Mouse (Mus musculus): Measurements from ENCODE around the gene Gdf15. TPM values are rescaled to one million over a fixed set of nuclear protein-coding genes. Genes with fewer than 3 reads are reported as not detected.
"Not testable (repeated sequence)": the region's sequence is repeated elsewhere in the genome, so short reads cannot be mapped to it uniquely, and the experiment has no call there.

Gdf15 gene
- polyA plus RNA-seq, 1 experiment from 2014 or later: 1.4 TPM

GRCm38 (mm10) chr8:70591569-70591968 is 40.7 kb downstream of the Gdf15 start:
- 87% methylated on average over 12 of the region's 12 CpGs for WGBS
- Histone ChIP-seq H3K9me3 (no peaks in the 10 kb centered on the region), H3K4me2 (no peak overlapping the region), H3K36me3 (peaks cover 28% of the 10 kb centered on the region), H3K4me1 (peaks cover 26% of the 10 kb centered on the region), H3K4me3 (replicated peaks) (no peak overlapping the region), H3K27me3 (replicated peaks) (no peaks in the 10 kb centered on the region), H3K27ac (no peak overlapping the region), H3K9ac (no peak overlapping the region)
- no peak for ATAC-seq (ENCODE audit: insufficient read depth, low FRiP score, low read depth)

DNA sequence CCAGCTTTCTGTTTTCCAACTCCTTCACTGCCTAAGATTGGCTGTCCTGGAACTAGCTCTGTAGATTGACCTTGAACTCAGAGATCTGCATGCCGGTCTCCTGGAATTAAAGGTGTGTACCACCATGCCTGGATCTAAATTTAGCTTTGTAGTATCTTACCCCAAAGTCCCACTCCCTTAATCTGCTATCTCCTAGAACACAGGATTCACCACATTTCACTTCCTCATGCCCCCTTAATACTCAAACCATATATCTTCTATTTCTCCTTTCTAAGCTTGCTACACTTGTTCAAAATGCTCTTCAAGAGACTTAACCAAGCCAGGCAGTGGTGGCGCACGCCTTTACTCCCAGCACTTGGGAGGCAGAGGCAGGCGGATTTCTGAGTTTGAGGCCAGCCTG is 44.3 kb downstream of the Gdf15 start:
- H3K4me1 ChIP-seq; H3K9me3 ChIP-seq; H3K4me2 ChIP-seq; ATAC-seq (ENCODE audit: insufficient read depth, low FRiP score, low read depth); H3K27ac ChIP-seq; H3K27me3 ChIP-seq (replicated peaks); H3K9ac ChIP-seq; H3K4me3 ChIP-seq (replicated peaks): not testable (repeated sequence)
- 89% methylated on average over 4 of the region's 4 CpGs for WGBS
- peaks cover 41% of the 10 kb centered on the region for H3K36me3 ChIP-seq

DNA sequence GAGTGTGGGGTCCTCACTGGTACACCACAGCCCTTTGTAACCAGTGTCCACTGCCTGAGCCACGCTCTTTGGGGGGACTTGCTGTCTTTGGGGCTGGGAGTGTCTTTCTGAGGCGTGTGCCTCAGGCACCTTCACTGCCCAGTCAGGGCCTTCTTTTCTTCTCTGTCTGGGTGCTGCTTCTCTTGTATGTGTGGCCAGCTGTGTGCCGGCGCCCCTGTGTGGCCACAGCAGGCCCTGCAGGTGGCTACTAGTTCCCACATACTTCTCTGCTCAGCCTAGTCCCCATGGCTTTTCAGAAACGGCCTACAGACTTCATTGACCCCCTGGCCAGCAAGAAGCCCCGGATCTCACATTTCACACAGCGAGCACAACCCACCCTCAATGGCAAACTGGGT is 47.0 kb downstream of the Gdf15 start:
- H3K36me3 ChIP-seq: peaks cover 57% of the 10 kb centered on the region

DNA sequence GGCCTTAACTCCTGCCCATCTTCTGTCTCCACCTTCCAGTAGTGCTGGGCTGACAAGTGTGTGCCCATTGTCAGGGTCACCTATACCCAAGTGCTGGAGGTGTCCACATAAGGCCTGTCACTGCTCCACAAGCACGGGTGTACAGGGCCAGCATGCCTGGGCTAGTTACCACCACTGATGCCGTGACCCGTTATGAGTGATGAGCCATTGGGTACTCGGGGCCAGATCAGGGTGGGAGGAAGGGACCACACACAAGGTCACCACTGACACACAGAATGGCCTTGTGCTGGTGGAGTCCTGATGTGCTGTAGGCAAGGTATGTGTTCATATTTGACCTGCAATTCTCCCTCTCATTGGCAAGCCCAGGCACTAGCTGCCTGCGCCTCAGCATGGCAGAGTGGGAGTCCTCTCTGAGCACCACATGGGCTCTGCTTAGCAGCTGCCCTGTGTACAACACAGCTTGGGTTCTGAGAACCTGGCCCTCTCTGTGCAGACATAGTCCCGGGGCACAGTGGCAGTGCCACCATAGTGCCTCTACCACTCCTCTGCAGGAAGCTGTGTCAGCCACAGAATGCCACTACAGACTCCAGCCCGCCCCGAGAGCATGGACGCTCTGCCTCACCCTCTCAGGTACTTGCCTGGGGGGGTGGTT is 47.5 kb downstream of the Gdf15 start:
- Histone ChIP-seq H3K4me2 (no peak overlapping the region), H3K36me3 (peaks cover 60% of the 10 kb centered on the region), H3K9me3 (no peaks in the 10 kb centered on the region), H3K27ac (no peak overlapping the region), H3K9ac (no peak overlapping the region), H3K4me3 (replicated peaks) (no peak overlapping the region), H3K4me1 (no peaks in the 10 kb centered on the region), H3K27me3 (replicated peaks) (no peaks in the 10 kb centered on the region)
- ATAC-seq (ENCODE audit: insufficient read depth, low FRiP score, low read depth): no peak
- 85% methylated on average over 9 of the region's 9 CpGs for whole genome bisulfite sequencing

More for the DNA sequence above, 47.0 kb downstream of the Gdf15 start:
- WGBS: 38% methylated on average over 7 of the region's 7 CpGs
- ATAC-seq (ENCODE audit: insufficient read depth, low FRiP score, low read depth): peak; percentile 46; the same call in 1 of the 2 replicates
- Histone ChIP-seq H3K4me2 (no peak overlapping the region), H3K27ac (no peak overlapping the region), H3K9ac (no peak overlapping the region), H3K27me3 (replicated peaks) (no peaks in the 10 kb centered on the region), H3K4me3 (replicated peaks) (no peak overlapping the region), H3K9me3 (no peaks in the 10 kb centered on the region), H3K4me1 (no peaks in the 10 kb centered on the region)

DNA sequence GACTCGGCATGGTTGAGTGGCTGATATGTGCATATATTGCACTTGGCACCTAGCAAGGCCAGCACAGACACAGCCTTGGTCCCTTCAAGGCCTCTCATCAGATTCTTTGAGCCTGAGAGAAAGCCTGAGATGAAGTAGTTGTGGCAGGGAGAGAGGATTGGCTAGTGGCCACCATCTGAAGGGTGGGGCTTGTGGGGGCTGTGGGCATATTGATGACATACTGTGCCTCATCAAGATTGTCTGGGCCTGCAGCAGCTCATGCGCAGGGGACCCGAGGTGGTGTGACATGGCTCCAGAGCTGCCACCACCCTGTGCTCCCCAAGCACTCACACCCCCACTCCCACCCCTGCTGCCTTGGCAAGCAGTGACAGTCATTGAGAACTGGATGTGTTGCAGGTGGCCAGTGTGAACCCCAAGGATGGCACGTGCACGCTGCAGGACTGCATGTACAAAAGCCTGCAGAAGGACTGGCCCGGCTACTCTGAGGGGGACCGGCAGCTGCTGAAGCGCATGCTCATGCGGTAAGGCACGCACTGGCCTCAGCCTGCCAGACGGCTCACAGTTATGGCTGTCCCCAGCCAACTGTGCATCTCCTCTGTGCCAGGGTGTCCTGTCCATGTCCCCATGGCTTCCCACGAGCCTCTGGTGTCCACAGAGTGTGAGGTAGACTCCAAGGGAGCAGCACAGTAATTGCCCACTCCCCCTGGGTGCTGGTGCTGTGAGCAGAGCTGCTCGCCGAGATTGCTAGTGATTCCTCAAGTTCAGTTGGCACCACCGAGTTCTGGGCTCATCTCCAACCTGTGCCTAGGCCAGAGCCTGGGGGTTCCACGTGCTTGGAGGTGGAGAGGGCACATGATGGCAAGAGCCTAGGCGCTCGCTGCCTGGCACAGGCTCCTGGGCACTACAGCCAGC is 48.5 kb downstream of the Gdf15 start:
- Histone ChIP-seq H3K4me3 (replicated peaks) (no peak overlapping the region), H3K9me3 (no peaks in the 10 kb centered on the region), H3K27ac (no peak overlapping the region), H3K9ac (no peak overlapping the region), H3K36me3 (peaks cover 65% of the 10 kb centered on the region), H3K4me1 (no peaks in the 10 kb centered on the region), H3K27me3 (replicated peaks) (no peaks in the 10 kb centered on the region), H3K4me2 (no peak overlapping the region)
- 91% methylated on average over 18 of the region's 18 CpGs for WGBS
- no peak for ATAC-seq (ENCODE audit: insufficient read depth, low FRiP score, low read depth)

Other genes starting within 250 kb of the Gdf15 start
- 15.4 and 18.8 TPM in 2 replicates for gene Crtc1, start 192.9 kb downstream of the Gdf15 start, polyA plus RNA-seq (2015; fragmentation: Nextera tagmentation; extraction: Ambion mirVana)
- gene Klhl26, start 155.5 kb downstream of the Gdf15 start, polyA plus RNA-seq (2015; fragmentation: Nextera tagmentation; extraction: Ambion mirVana): 20.5 and 20.7 TPM in 2 replicates
- 3.0 and 3.5 TPM in 2 replicates for gene Tmem59l, start 145.1 kb downstream of the Gdf15 start, polyA plus RNA-seq (2015; fragmentation: Nextera tagmentation; extraction: Ambion mirVana)
- gene Crlf1, start 139.3 kb downstream of the Gdf15 start, polyA plus RNA-seq (2015; fragmentation: Nextera tagmentation; extraction: Ambion mirVana): 2.9 and 4.1 TPM in 2 replicates
- 125 and 130 TPM in 2 replicates for gene Rex1bd, start 125.7 kb downstream of the Gdf15 start, polyA plus RNA-seq (2015; fragmentation: Nextera tagmentation; extraction: Ambion mirVana)
- 843 and 950 TPM in 2 replicates for gene Uba52, start 121.7 kb downstream of the Gdf15 start, polyA plus RNA-seq (2015; fragmentation: Nextera tagmentation; extraction: Ambion mirVana)
- gene Fkbp8, start 104.7 kb downstream of the Gdf15 start, polyA plus RNA-seq (2015; fragmentation: Nextera tagmentation; extraction: Ambion mirVana): 292 and 304 TPM in 2 replicates
- gene Kxd1, start 104.5 kb downstream of the Gdf15 start, polyA plus RNA-seq (2015; fragmentation: Nextera tagmentation; extraction: Ambion mirVana): 58.5 and 60.1 TPM in 2 replicates
- 16.1 and 17.7 TPM in 2 replicates for gene Ell, start 93.0 kb downstream of the Gdf15 start, polyA plus RNA-seq (2015; fragmentation: Nextera tagmentation; extraction: Ambion mirVana)
- gene Isyna1, start 38.1 kb downstream of the Gdf15 start, polyA plus RNA-seq (2015; fragmentation: Nextera tagmentation; extraction: Ambion mirVana): 127 and 133 TPM in 2 replicates
- gene Ssbp4, start 23.6 kb downstream of the Gdf15 start, polyA plus RNA-seq (2015; fragmentation: Nextera tagmentation; extraction: Ambion mirVana): 104 and 117 TPM in 2 replicates
- gene Lrrc25, start 16.3 kb downstream of the Gdf15 start, polyA plus RNA-seq (2015; fragmentation: Nextera tagmentation; extraction: Ambion mirVana): 3.7 and 3.9 TPM in 2 replicates
- gene Pgpep1, start 27.9 kb upstream of the Gdf15 start, polyA plus RNA-seq (2015; fragmentation: Nextera tagmentation; extraction: Ambion mirVana): 49.9 and 57.9 TPM in 2 replicates
- gene Lsm4, start 40.8 kb upstream of the Gdf15 start, polyA plus RNA-seq (2015; fragmentation: Nextera tagmentation; extraction: Ambion mirVana): 271 and 297 TPM in 2 replicates
- 84.4 and 84.6 TPM in 2 replicates for gene Jund, start 66.5 kb upstream of the Gdf15 start, polyA plus RNA-seq (2015; fragmentation: Nextera tagmentation; extraction: Ambion mirVana)
- gene Iqcn, start 71.0 kb upstream of the Gdf15 start, polyA plus RNA-seq (2015; fragmentation: Nextera tagmentation; extraction: Ambion mirVana): 0.04 TPM in 1 of 2 replicates, not detected in the other
- 1.1 and 1.9 TPM in 2 replicates for gene Gm3336, start 86.1 kb upstream of the Gdf15 start, polyA plus RNA-seq (2015; fragmentation: Nextera tagmentation; extraction: Ambion mirVana)
- 0.45 and 0.50 TPM in 2 replicates for gene Pde4c, start 91.3 kb upstream of the Gdf15 start, polyA plus RNA-seq (2015; fragmentation: Nextera tagmentation; extraction: Ambion mirVana)
- gene Rab3a, start 122.2 kb upstream of the Gdf15 start, polyA plus RNA-seq (2015; fragmentation: Nextera tagmentation; extraction: Ambion mirVana): 20.9 and 24.0 TPM in 2 replicates
- gene Mpv17l2, start 128.5 kb upstream of the Gdf15 start, polyA plus RNA-seq (2015; fragmentation: Nextera tagmentation; extraction: Ambion mirVana): 44.4 and 51.3 TPM in 2 replicates
- gene Pik3r2, start 144.3 kb upstream of the Gdf15 start, polyA plus RNA-seq (2015; fragmentation: Nextera tagmentation; extraction: Ambion mirVana): 58.1 and 58.4 TPM in 2 replicates
- 13.3 and 16.5 TPM in 2 replicates for gene Mast3, start 172.6 kb upstream of the Gdf15 start, polyA plus RNA-seq (2015; fragmentation: Nextera tagmentation; extraction: Ambion mirVana)
- gene Il12rb1, start 176.0 kb upstream of the Gdf15 start, polyA plus RNA-seq (2015; fragmentation: Nextera tagmentation; extraction: Ambion mirVana): 0.26 and 0.43 TPM in 2 replicates
- gene Arrdc2, start 207.3 kb upstream of the Gdf15 start, polyA plus RNA-seq (2015; fragmentation: Nextera tagmentation; extraction: Ambion mirVana): 6.5 and 7.0 TPM in 2 replicates
- gene Kcnn1, start 230.8 kb upstream of the Gdf15 start, polyA plus RNA-seq (2015; fragmentation: Nextera tagmentation; extraction: Ambion mirVana): 1.5 and 2.1 TPM in 2 replicates
- 90.9 and 91.3 TPM in 2 replicates for gene Ccdc124, start 241.5 kb upstream of the Gdf15 start, polyA plus RNA-seq (2015; fragmentation: Nextera tagmentation; extraction: Ambion mirVana)